Mouse (Mus musculus): Measurements from ENCODE around the gene Cables2.

Cables2 gene

DNA sequence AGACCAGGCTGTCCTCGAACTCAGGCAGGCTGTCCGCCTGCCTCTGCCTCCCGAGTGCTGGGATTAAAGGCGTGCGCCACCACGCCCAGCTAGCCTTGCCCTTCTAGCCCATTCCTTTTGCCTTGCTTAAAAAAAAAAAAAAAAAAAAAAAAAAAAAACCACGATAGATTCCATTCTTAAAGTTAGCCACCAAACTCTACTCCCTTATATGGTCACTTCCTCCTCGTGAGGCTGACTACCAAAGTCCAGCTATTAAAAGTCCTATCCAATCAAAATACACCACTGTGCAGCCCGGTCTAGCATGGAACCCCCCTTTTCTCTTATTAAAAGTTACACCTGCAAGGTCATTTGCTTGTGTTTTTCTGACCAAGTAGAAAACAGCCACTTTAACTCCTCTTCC is 17.6 kb downstream of the Cables2 start:
- DNase-seq (ENCODE audit: low read depth, low spot score), result no peak

DNA sequence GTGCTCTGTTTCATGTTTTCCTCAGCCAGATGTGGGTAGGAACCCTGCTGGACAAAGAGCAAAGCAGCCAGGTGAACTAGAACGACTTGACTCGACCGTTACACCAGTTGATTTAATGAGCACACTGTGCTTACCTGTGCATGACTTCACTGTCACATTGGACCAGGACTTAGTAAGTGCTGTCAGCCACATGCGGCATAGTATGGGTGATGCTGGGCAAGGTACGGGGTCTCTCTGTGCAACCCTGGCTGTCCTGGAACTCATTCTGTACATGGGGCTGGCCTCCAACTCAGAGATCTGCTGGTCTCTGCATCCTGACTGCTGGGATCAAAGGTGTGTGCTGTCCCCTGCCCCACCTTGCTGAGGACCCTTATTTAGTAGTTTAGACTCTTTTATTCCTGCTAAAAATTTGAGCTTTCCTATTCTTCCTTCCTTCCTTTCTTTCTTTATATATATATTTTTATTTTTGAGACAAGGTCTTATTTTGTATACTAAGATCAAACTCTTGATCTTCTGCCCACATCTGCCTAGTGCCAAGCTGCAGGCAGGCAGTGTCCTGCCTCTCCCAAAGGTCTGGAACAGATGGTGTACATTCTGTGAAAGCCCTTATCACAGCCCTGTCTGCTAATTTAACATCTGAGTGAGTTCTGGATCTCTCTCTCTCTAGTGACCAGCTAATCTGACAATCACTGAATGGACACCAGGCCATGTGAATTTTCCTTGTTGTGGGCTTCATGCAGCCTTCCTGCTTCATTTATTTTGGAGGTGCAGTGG is 18.7 kb downstream of the Cables2 start:
- DNase-seq (ENCODE audit: low read depth, low spot score), result no peak

DNA sequence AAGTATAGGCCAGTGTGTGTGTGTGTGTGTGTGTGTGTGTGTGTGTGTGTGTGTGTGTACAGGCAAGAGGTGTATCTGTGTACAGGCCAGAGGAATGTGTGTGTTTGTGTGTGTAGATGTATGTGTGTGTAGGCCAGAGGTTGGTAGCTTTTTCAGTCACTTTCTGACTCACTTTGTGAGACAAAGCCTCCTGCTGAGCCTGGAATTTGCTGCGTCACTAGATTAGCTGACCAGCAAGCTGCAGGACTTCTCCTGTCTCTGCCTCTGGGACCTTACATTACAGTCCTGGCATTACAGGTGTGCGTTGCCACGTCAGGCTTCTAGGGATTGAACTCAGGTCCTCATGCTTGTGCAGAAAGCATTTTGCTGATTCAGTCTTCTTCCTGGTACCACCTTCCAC is 21.5 kb downstream of the Cables2 start:
- DNase-seq (ENCODE audit: low read depth, low spot score), result no peak

DNA sequence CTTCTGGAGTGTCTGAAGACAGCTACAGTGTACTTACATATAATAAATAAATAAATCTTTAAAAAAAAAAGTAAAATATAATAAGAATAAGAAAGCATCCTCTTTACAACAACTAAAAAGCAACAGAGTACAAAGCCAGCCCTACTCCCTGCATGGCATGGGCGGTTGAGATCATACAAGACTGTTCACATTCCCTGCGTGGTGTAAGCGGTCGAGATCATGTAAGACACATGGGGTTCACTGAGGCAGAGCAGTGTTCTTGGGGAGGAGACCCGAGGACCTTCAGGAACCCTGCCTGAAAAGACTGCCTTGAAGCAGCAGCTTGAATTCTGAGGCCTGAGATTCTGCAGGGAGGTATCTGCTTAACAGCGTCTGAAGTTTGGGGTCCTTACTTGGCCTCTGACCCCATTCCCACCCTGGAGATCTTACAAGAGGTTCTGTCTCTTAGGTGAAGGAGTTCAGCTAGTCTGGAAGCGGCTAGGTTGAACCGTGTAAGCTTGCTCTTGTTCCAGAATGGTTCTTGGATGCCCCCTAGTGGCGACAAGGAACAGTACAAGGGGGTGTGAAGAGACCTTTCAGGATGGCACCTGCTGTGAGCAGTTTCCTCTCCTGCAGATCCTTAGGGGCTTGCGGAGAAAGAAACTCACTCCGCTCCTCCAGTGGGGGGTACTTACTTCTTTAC is 22.2 kb downstream of the Cables2 start:
- DNase-seq (ENCODE audit: low read depth, low spot score), result peak; percentile 93

DNA sequence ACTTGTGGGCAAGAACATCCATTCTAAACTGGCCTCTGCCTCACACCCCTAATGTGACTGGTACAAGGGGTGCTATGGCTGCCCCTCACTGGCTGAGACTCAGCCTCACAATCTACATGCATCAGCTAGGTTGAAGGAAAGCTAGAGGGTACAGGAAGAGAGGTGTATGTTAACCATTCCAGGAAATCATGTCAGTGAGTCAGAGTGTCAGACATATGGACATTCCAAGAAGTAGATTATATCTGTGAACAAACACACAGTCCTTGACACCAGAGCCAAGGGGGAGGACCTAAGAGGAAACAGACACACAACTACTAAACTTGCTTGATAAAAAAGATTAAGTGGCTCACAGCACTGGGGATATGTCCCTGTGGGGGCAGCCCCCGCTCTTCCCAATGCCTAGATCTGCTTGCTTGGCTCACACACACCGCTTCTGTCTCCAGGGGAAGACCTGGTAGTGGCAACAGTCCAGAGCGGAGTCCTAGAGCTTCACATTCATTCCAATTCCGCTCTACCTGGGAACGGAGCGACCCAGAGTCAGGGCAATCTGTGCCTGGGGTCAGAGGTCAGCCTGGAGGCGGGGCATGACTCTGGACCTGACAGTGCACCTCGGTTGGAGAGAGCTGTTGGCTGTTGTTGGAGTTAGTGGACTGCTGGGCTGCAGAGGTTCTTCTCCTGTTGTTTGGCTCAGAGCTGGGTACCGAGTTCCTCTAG is 24.2 kb downstream of the Cables2 start:
- DNase-seq (ENCODE audit: low read depth, low spot score), result no peak

DNA sequence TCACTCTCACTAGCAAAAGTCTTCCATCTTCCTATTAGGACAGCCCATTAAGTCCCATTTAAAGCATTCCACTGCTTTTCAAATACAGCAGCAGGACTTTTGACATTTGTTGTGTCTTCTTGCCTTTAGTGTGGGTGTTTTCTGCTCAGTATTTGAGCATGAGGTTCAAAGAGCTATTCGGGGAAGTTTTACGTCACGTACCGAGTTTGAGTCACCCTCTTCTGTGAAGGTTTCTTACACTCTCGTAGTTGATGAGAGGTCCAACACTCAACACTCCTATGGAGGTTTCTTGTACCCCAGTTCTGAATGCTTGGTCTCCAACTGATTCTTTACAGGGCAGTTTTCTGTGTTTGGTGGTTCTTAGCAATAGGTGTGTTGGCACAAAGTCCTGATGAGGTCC is 25.4 kb downstream of the Cables2 start:
- no peak for DNase-seq (ENCODE audit: low read depth, low spot score)

DNA sequence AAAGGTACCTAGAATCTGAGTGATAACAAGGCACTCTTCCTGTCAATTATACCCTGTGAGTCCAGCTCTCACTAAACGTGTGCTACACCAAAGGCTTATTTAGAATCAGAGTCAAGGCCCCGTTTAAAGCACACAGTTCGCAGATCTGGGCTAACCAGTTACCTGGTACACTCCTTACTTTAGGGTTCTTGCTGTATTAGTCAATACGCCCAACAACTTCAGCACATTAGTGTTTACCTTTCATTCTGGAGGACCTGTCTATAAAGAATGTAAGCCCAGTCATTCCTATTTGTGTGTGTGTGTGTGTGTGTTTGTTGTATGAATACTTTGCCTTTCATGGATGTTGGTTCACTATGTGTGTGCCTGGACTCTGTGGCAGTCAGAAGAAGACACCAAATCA is 30.2 kb downstream of the Cables2 start:
- no peak for DNase-seq (ENCODE audit: low read depth, low spot score)

DNA sequence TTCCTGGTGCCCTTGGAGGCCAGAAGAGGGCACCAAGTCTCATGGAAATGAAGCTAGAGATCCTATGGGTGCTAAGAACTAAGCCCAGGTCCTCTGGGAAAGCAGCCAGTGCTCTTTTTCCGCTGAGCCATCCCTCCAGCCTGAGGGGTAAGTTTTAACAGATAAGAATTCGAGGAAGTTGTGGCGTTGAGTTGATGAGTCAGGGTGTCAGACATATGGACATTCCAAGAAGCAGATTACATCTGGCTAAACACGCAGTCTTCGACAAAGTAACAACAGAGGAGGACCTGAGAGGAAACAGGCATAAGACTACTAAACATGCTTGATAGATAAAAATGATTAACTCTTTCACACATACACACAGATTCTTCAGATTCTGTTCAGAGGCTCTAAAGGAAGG is 34.7 kb downstream of the Cables2 start:
- DNase-seq (ENCODE audit: low read depth, low spot score), result no peak

DNA sequence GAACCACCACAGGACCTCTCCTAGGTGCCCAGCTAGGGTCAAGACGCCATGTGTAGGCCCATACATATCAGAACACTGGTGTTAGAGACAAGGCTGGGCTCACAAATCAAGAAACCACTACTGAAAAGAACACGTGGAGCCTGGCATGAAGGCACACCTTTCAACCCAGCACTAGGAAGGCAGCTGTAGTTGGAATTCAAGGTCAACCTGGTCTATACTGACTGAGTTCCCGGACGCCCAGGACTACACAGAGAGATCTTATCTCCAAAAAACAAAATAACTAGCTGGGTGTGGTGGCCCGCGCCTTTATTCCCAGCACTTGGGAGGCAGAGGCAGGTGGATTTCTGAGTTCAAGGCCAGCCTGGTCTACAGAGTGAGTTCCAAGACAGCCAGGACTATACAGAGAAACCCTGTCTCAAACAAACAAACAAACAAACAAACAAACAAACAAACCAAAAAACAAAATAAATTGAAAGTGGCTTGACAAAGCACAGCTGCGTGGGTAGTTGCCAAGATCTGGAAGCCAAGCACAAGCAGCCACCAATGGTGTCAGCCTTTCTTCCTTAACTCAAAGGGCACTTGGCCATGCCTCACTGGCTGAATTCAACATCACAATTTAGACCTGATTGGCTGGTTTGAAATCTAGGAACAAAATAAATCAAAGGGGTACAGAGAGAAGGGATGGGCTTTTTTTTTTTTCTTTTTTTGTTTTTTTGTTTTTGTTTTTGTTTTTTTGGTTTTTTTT is 35.5 kb downstream of the Cables2 start:
- DNase-seq (ENCODE audit: low read depth, low spot score), result no peak

DNA sequence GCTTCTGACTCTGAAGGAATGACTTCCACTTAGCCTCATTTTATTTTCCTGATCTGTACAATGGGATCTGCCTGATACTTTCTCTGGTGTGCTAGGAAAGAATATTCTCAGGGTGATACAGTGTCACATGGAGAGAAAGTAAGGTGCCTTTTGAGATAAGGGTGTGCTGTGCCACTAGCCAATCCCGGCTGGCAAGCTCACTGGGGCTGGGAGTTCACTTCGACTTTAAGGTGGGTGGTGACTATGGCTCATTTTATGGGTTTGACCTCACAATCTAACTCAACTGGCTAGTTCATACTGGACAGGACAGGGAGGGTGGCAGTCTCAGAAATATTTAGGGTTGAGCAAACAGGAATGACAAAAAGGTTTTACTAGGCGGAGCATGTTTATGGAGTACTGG is 36.4 kb downstream of the Cables2 start:
- DNase-seq (ENCODE audit: low read depth, low spot score), result no peak

DNA sequence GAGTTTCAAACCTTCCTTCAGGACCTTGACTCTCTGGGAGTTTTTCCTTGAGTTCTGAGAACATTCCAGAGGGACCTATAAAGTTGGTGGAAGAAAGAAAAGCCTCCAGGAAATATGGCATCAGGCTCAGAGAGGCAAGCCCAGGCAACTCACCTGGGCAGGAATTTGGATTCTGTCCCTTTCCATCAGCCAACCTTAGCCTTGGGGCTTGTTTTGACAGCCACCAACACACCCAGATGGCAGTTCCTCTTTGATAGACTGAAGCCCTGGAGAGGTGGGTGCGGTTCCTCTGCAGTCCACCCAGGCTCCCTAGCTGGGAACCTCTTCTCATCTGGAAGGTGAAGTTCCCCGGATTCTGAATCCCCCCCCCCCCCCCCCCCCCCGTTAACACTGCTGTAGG is 36.8 kb downstream of the Cables2 start:
- DNase-seq (ENCODE audit: low read depth, low spot score), result no peak

DNA sequence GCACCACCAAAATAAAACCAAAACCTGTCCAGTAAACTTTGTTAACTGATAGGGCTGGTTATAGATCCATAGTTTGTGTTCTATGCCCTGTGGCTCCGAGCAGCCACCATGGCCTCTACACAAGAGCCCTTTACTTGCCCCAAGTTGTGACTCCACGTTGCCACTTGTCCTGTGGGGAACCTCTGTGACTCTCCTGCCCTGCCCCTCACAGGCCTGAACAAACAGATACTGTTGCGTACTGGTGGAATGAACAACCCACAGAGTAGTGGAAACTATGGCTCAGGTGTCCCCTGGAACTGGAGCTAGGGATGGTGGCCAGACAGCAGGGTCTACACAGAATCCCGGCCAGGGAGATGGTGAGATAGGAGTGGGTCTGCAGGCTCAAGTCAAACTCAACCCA is 37.5 kb downstream of the Cables2 start:
- no peak for DNase-seq (ENCODE audit: low read depth, low spot score)

DNA sequence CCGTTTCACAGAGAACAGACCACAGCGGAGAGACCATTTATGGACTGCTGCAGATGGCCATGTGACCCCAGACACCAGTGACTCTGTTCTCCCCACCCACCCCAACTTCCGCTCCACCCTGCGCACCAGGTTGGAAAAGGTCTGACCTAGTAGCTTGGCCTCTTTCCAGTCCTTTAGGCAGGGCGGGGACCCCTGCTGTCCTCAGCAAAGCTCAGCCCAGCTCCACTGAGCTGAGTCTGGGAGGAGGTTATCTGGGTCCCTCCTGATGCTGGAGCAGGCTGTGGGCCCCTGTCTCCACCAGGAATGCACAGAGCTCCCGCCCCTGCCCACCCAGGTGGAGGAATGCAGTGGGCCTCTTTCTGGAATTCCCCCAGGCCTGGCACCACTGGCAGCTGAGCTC is 38.3 kb downstream of the Cables2 start:
- DNase-seq (ENCODE audit: low read depth, low spot score), result peak; percentile 47

DNA sequence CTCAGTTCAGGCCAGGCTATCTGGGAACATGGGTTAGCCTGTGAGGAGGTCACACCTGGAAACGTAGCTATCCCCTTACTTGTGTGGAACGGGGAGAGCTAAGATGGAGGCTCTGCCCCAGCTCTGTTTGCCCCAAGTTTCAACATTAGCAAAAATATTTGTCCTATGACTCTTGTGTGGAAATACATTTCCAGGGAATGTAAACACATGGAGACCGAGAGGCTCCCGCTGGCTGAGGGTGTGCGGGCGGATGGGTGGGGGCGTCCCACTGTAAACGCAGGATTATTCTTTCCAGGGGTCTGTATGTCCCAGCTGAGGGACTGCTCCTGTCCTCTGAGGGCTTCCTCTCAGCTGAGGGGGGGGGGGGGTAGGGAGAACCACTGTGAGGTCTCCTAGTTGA is 38.9 kb downstream of the Cables2 start:
- no peak for DNase-seq (ENCODE audit: low read depth, low spot score)

DNA sequence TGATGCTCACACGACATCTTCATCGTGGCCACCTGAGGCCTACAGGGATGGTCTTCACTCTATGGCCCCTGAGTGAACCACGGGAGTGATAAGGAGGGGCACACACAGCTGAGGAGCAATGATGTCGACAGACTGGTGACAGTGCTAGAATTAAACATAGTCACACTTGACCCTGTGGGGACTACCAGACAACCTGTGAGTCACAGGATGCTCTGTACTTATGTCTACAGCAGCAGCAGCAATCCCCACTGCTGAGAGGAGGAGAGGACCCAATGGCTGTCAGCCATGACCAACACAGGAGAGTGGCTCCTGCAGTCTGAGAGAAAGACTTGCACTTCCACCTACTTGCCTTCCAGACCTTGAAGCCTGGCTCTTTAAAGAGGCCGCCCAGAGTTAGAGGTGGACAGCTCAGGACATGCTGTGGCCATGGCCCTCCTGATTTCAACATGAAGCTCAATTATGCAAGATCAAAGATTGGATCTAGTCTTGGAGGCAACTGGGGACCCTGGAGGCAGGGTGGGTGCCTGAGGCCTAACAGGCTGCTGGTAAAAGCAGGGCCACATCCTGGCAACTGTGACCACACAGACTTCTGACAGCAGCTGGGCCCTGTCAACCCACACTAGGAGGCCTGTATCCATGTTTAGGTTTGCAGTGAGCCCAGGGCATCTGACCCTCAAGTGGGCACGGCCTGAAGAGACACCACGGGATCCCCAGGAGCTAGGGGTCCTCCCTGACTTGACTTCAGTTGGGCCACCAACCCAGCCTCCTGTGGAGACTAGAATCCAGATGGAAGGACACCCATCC is 40.0 kb downstream of the Cables2 start:
- no peak for DNase-seq (ENCODE audit: low read depth, low spot score)

DNA sequence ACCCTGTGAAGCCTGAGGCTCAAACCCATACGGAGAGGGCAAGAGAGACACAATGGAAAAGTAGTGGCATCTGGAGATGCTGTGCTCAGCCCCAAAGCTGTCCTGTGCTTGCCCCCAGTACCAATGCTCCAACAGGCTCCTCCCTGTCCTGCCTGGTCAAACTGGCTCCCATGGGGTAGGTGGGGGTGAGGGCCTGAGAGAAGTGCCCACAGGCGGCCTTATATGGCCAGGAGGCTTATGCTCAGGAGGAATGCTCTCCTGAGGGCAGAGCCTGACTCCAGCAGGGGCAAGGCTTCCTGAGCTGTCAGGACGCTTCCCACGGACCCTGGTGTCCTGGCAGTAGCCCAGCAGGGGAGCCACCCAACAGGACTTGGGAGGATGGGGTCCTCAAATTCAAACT is 42.8 kb downstream of the Cables2 start:
- DNase-seq (ENCODE audit: low read depth, low spot score), result no peak

DNA sequence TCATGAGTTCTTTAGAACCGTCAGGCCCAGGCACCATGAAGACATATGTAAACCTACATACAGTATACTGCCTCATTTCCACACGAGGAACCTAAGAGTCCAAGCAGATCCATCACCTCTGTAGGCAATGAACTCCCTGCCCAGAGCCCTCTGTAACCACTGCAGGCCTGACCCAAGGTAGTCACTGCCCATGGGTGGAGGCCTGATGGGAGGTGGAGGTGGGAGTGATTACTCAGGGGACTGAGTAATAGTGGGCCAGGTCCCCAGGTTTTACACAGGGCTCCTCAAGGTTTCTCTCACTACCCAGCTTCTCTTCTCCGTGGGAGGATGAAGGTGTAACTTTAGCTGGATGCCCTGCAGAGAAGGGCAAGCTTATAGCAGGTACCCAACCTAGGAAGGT is 44.2 kb downstream of the Cables2 start:
- no peak for DNase-seq (ENCODE audit: low read depth, low spot score)

DNA sequence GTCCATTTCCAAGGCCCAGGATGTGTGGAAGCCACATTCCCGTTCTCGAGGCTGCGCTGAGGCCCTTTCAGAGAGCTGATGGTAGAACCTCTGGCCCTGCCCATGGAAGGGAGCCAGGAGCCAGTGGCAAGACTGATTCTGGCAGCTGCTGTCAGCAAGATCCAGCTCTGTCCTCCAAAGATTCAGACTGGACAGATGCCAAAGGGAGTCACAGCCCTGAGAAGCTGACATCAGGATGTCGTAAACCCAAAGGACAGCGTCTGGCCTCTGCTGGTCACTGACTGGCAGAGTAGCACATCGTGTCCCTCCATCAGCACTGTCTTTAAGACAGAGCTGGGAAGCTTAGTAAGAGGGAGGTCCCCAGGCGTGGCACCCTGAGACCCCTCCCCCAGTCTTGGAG is 44.7 kb downstream of the Cables2 start:
- no peak for DNase-seq (ENCODE audit: low read depth, low spot score)

DNA sequence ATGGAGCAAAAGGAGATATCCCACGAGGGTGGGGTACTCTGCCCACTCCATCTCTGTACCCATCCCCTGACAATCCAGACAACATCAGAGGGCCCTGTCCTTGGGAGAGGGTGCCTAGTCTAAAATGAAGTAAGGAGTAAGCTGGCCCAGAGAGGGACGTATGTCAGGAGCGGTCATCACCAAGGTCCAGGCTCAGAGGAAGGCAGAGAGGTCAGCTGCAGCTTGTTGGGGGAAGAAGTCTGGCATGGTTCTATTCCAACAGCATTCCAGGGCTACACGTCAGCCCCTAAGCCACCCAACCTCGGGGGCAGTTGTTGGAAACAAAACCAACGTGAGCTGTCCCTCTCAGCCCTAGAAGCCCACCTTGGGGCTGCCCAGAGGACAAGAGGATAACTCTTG is 45.2 kb downstream of the Cables2 start:
- no peak for DNase-seq (ENCODE audit: low read depth, low spot score)

DNA sequence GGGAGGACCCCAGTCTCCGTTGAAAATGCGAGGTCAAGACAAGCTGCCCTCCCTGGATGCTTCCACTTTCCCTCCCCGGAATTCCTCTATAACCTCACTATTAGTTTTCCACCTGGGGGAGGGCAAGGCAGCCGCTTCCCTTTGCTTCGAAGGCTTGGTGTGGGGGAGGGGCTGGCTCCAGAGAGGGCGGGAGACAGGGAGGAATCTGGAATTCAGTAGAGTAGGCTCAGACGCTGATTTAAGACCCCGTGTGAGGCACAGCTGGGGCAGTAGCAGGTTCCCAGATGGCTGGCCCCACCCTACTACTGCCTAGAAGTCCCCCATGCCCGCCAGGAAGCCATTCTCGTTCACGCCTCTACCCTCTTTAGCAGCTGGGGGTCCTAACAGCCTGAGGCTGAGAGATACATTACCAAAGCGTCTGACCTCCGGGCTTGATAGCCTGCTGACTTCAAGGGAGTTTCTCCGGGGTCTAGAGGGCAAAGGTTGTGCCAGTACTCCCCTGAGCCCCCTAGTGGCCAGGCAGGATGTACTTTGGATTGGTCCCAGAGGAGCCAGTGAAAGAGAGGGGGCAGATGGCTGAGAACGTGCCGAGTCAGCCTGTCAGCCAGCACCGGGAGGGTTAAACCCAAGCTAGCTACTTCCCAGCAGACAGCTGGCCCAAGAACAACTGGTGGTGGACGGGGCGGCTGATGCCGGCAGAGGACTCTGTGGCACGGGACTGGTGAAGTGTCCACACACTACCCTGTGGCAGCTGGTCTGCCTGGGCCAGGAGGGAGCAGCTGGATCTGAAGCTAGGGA is 45.8 kb downstream of the Cables2 start:
- DNase-seq (ENCODE audit: low read depth, low spot score), result peak; percentile 87

Measured in mesoderm, embryonic 11.5 days (tissue).